Mouse (Mus musculus): ENCODE measurements around the gene Gxylt1.
"Not testable (repeated sequence)": the region's sequence is repeated elsewhere in the genome, so short reads cannot be mapped to it uniquely, and the experiment has no call there.

Gxylt1 gene

DNA sequence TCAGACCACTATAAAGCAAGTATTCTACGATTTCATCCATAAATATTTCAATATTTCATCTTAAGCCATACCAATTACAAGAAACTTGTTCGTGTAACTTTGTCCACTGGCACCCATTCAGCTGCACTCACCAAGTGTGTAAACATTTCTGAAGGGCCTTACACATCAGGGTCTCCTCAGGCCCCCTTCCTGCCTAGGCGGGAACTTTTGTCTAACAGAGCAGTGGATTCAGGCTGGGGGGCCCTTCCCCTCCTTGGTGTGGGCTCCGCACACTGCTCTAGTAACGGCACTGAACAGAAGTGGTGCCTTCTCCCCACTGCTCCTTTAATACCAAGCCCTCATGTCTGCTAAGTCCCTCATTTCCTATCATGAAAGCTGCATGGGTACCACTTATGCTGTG, 12.7 kb downstream of the Gxylt1 start:
- DNase-seq: no peak

DNA sequence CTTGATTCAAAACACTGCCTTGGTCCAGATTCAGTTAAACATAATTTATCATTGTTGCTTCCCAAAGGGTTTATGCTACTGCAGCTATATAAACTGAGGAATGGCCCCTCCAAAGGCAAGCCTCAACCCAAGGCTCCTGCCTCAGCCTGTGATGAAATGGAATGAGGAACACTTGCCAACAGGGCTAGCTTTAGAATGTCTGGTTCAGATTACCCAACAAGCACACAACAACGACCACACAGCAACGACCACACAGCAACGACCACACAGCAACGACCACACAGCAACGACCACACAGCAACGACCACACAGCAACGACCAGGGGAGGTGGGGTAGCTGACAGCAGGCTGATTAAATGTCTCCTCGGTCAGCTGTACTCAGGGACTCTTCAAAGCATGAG, 15.0 kb downstream of the Gxylt1 start:
- no peak for DNase-seq

DNA sequence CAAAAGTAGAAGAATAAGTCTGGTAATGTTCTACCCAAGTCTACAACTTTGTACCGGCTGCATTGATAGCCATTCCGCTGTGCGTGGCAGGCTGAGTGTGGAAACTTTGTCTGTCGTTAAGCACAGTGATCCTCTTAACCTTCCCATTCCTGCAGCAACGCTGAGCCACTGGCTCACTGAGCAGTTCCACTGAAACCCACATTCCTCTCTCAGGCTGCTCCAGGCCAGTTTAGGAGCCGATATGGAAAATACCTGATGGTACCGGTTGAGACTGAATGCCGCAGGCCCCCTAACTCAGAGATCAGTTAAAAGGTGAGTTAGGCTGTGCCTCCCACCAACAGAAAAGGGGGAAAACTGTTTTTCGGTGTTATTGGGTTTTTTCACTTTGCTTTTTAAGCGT, 19.7 kb downstream of the Gxylt1 start:
- DNase-seq: no peak

DNA sequence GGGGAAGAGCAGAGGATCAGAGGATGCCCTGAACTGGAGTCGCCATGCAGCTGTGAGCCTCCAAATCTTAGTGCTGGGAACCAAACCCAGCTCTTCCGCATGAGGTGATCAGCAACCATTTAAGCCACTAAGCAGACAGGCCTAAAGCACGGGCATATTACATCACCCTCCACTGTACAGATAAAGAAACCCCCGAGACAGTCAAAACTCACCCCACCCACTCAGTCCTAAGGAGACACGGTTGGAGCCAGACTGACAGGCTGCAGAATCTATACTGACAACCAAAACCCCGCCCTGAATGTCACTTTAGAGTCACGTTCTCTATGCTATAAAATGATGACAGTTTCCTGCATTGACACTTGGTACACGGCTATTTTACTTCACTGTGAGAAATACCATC, 21.8 kb downstream of the Gxylt1 start:
- DNase-seq: no peak

DNA sequence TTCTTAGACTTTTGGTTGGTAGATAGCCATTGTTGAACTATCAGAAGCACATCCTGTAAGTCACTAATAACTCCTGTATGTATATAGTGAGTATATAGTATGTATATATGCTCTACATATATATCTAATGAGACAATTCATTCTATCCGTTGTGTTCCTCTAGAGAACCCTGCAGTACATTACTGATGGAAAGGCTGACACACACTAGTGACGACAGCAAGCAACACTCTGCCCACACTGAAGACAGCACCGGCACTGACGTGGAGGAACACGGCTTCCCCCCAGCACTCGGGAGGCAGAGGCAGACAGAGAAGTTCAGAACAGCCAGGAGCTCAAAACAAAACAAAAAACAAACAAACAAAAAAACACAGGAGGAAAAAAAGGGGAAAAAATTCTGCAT, 22.6 kb downstream of the Gxylt1 start:
- no peak for DNase-seq

DNA sequence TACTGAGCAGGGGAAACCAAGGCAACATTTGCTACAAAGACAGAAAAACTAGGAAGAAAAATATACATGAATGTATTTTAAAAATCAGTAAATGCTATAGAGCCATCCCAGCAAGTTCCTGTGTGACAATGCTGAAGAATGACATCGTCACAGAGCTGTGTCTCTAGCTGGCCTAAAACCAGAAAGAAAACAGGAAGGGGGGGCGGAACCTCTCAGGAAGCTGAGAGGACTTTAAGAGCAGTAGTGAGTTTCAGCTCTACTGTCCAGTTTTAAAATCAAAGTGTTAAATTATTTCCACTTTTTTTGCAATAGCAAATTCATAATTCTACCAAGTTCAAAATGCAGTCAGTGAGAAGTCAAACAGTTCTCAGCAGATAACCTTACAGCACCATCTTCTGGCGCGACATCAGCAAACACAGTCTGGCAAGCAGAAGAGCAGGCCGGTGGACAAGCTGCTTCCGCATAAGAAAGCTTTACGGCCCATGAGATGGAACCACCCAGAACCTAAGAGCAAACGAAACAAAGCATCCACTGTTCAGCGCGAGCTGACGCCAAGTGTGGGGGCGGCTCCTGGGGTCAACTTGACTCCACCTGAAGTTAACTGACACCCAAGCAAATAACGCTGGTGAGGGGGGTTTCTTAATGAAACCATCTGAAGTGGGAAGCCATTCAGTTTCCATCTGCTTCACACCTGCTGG, 23.3 kb downstream of the Gxylt1 start:
- DNase-seq: peak; percentile 34

DNA sequence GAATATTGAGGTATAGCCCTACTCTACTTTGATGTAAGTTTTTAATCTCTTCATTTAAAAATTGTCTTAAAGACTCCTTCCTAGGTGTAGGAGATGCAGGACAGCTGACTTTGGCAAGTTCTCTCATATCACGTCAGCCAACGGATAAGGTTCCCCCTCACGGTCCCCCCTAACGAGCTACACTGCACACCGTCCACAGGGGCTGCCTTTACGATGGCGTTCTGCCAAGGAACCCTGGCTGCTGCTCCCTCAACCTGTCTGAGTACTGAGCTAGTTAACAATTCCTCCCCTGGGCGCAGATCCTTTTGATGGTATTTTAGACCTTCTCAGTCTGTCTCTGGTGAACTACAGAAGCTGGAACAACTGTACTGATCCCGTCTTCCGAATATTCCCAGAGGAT, 31.8 kb downstream of the Gxylt1 start:
- no peak for DNase-seq

DNA sequence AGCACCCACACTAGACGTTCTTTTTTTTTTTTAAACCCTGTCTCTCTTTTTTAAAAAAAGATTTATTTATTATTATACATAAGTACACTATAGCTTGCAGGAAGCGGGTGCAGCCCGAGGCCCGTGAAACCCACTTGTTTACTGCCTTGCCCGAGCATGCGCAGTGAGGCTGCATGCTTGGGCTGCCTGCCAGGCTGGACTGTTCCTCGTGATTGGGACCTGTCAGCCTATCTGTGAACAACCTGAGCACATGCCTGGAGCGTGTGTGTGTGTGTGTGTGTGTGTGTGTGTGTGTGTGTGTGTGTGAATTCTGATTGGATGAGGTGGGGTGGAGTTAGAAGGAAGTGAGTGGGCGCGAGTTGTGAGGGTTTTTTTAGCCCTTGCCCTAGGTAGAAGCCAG, 38.5 kb downstream of the Gxylt1 start:
- DNase-seq: not testable (repeated sequence)

DNA sequence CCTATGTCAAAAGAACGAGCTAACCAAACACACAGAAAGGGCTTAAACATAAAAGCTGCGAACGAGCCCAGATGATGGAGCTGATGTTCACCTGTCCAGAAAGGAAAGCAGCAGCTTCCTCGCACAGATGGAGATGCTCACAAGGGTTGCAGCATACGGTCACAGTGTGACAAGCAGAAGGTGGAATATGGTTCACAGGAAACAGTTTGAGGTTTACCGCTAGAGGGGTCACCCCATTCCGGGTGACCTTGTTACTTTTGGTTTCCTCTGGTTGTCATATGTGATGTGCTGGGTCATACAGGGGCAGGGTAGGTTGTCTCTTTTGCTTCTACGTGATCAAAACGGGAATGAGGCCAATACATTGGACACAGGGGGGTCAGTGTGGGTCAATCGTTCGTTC, 46.0 kb downstream of the Gxylt1 start:
- no peak for DNase-seq

DNA sequence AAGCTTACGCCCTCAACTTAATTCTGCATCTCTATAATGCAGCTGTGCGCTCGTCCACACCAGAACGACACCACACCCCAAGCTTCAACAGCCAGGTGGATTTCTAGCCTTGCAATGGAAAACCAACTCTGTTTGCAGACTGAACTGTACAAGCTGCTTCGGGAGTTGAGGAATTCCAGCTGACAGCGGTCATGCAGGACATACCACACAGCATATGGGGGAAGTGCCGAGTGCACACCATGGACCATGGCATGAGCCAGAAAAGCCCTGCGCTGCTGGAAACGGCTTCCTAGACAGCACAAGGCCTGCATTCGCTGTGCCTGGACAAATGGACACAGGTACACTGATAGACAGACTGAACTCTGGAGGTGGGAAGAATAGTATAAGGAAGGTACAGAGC, 46.6 kb downstream of the Gxylt1 start:
- DNase-seq: no peak

DNA sequence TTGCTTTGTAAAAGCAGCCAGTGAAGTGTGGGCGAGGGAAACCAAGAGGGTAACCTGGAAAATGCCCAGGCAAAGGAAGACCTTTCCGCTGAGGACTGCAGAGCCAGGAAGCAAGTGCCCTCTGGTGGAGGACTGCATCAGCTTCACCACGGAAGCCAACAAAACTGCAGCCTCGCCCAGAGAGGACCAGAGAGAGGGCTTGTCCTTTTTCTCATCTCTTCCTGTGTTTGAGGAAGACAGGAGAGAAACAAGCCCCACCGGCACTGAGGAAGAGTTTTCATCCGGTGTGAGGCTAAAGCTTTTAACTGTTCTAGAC, 47.3 kb downstream of the Gxylt1 start:
- DNase-seq: peak; percentile 54

DNA sequence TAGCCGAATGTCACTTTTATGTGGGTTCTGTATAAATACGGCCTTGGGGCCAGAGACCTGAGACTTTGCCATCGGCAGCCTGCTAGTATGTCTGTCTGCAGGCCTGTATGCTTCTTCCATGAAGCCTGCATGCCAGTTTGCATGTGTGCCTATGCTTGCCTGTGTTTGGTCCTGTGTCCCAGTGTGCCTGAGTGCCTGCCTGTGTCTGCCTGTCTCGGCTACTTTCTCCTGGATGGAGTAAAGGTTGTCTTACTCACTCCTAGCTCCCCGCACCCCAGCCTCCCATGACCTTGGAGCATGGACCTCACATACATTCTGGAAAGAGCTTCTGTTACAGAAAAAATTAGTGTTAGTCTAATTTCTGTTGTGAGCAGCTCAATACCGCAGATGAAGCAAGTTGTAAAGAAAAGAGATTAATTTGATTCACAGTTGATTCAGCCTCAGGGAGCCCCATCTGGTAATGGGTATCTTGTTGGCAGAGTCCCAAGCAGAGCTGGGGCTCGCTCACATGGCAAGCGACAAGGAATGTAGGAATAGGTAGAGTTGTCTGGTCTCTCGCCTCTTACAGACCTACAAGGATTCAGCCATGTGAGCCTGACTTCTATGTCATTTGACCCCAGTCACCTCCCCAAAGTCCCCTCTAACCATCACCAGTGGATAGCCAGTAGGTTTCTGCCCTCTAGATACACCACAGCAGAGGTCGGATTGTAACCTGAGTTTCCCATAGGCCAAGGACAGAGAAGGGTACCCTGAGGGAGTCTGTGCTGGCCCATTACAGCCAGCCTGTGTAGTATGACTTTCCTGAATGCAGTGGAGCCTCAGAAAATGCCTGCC, 47.8 kb downstream of the Gxylt1 start:
- no peak for DNase-seq

DNA sequence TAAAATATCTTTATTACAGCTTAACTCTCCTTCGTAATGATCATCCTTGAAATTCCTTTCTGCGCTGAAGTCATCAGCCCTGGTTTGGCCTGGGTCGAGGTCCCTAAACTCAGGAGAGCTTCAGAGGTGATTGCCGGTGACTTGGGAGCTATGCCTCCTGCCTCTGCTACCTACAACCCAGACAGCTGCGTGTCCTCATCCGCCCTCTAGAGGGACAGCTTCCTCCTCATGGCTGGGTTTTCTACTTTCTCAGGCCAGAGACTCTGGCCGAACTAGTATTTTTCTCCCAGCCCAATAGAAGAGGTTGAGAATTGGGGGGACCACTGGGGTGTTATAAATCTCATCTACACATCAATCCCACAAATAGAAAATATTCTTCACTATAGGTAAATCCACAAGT, 52.5 kb downstream of the Gxylt1 start:
- no peak for DNase-seq

DNA sequence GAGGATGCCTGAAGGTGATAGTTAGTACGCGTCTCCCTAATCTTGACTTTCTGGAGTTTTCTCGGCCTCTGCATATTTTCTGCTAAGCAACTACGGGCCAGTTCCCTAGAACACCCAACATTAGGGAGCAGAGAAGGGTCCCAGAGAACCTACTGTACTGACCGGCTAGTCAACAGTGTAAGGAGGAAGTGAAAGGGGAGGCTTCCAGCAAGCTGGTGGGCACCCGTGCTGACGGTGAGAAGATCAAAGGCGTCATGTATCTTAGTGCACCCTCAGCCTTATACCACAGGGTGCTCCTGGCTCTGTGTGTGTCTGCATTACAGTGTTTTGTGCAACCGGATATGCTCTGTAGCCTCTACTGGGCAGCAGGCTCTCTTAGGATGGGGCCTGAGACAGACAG, 62.4 kb downstream of the Gxylt1 start:
- DNase-seq: no peak

DNA sequence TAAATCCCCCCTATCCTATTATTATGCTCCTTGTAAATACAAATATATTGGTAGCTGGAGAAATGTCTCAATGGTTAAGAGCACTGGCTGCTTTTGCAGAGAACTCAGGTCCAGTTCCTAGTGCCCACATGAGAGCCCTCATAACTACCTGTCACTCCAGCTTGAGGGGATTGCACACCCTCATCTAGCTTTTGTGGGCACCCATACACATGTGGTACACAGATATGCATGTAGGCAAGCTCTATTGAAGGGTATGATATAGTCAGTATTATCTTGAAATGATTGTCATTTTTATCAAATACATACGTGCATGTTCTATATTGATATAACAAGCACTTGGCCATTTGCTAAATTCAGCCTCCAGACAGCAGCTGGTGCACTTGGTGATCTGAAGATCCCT, 70.1 kb downstream of the Gxylt1 start:
- no peak for DNase-seq

DNA sequence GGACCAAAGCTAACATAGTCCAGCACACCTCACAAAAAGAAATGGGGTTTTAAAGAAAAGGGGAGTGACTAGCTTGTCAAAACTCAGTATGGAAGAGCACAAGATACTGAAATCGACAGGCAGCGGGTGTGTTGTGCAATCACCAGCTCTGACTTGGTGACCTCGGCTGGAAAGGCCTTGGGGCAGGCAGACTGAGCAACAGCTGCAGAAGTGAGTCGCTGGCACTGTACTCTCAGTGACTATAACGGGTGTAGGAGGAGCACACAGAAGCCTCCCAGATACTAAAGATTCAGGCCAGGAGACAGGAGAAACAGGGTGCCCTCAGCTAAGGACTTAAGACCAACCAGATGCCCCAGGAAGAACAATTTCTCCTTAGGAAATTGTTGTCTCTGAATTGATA, 73.0 kb downstream of the Gxylt1 start:
- no peak for DNase-seq

DNA sequence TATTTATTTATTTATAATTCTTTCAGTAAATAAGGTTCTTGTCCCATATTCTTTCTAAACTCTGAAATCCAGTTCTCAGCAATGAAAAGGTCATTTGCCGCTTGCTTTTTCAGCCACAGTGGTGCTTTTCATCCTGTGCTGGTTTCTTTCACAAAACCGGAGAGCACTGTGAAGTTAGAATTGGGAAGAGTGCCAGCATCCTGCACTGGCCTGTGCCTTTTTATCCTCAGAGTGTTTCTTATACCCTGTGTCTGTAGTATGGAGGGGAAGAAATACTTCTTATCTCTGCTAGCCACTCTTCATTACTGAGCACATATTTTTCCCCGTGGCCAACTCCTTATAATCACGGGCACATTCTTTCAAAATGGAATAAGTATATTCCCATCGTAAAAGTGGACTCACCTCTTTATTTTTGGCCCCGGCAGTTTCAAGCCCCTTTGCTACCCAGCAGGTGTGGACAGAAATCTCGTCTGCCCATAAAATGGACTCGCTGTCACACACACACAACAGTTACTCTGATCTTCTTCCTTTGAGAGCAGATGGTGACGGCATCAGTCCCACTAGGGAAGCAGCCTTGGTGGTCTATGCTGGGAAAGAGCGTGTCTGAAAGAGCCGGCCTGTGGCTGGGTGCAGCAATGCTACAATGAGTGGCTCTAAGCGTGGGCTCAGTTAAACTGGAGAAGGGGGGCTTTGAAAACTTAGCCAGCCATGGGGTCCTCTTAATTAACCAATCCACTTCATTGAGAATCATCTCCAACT, 83.4 kb downstream of the Gxylt1 start:
- DNase-seq: no peak

All from right cerebral cortex, postnatal 14 days (tissue).